Mouse (Mus musculus): Measurements from ENCODE around the gene Lrr1. TPM values are rescaled to one million over a fixed set of nuclear protein-coding genes. Genes with fewer than 3 reads are reported as not detected.
A peak's percentile ranks its signal among the peaks of the same experiment; 100 is the strongest.

Gene Lrr1
- polyA plus RNA-seq, 1 experiment from 2014 or later, result 1.9 TPM

GRCm38 (mm10) chr12:69211057-69211456 is 42.4 kb downstream of the Lrr1 start:
- no peaks in the 10 kb centered on the region for H3K4me1 ChIP-seq (ENCODE audit: insufficient read depth, low read depth, low read length)
- no peaks in the 10 kb centered on the region for H3K27me3 ChIP-seq (replicated peaks; ENCODE audit: insufficient read depth, low read length)
- no peak overlapping the region for H3K27ac ChIP-seq (ENCODE audit: low read length)
- peak; percentile 37 for DNase-seq (ENCODE audit: low spot score)
- H3K9ac ChIP-seq (replicated peaks; ENCODE audit: low read depth), result no peak overlapping the region
- no peak overlapping the region for H3K4me3 ChIP-seq (ENCODE audit: low read depth, low read length)
- no peak for ATAC-seq
- H3K9me3 ChIP-seq (ENCODE audit: low read length), result no peaks in the 10 kb centered on the region
- WGBS, result 66% methylated on average over 5 of the region's 5 CpGs
- no peak for TF ChIP-seq EP300 (IDR thresholded peaks at IDR 0.05)
- peak; percentile 59 for TF ChIP-seq CTCF (IDR thresholded peaks at IDR 0.05)
- no peaks in the 10 kb centered on the region for H3K36me3 ChIP-seq (ENCODE audit: insufficient read depth, low read length)
- H3K4me2 ChIP-seq (replicated peaks; ENCODE audit: low read depth, low read length), result no peak overlapping the region

- H3K4me1 ChIP-seq (ENCODE audit: insufficient read depth, low read depth, low read length), result no peaks in the 10 kb centered on the region
- H3K9me3 ChIP-seq (ENCODE audit: low read length), result no peaks in the 10 kb centered on the region
- H3K4me3 ChIP-seq (ENCODE audit: low read depth, low read length), result no peak overlapping the region
- ATAC-seq (no peak), DNase-seq (ENCODE audit: low spot score) (no peak)
- no peaks in the 10 kb centered on the region for H3K27me3 ChIP-seq (replicated peaks; ENCODE audit: insufficient read depth, low read length)
- H3K9ac ChIP-seq (replicated peaks; ENCODE audit: low read depth), result no peak overlapping the region
- 90% methylated on average over 13 of the region's 13 CpGs for WGBS
- H3K36me3 ChIP-seq (ENCODE audit: insufficient read depth, low read length), result no peaks in the 10 kb centered on the region
- H3K27ac ChIP-seq (ENCODE audit: low read length), result no peak overlapping the region
- TF ChIP-seq EP300 (IDR thresholded peaks at IDR 0.05) (no peak), CTCF (IDR thresholded peaks at IDR 0.05) (no peak)
- H3K4me2 ChIP-seq (replicated peaks; ENCODE audit: low read depth, low read length), result no peak overlapping the region
Observed at GRCm38 (mm10) chr12:69213186-69213777, 44.7 kb downstream of the Lrr1 start.

DNA sequence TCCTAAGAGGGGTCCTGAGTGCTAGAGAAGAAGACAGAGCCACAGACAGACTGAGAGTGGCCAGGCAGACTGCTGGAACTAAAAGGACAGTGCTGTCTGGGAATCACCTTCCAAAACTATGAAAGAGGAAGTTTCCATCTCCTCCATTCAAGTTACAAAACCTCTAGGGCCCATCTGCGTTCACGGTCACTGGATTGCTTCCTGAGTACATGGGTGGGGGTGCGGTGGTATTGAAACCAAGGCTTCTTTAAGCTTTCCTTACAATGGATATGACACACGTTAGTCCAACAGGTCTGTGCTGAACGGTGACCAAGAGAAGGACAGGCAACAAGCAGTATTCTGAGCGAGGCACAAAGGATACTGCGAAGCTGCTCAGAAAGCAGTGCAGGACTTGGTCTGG is 45.8 kb downstream of the Lrr1 start:
- no peaks in the 10 kb centered on the region for H3K36me3 ChIP-seq (ENCODE audit: insufficient read depth, low read length)
- no peak for DNase-seq (ENCODE audit: low spot score)
- no peak overlapping the region for H3K27ac ChIP-seq (ENCODE audit: low read length)
- H3K4me2 ChIP-seq (replicated peaks; ENCODE audit: low read depth, low read length), result no peak overlapping the region
- TF ChIP-seq CTCF (IDR thresholded peaks at IDR 0.05) (no peak), EP300 (IDR thresholded peaks at IDR 0.05) (no peak)
- H3K4me1 ChIP-seq (ENCODE audit: insufficient read depth, low read depth, low read length), result no peaks in the 10 kb centered on the region
- WGBS, result 90% methylated on average over 7 of the region's 7 CpGs
- H3K27me3 ChIP-seq (replicated peaks; ENCODE audit: insufficient read depth, low read length), result no peaks in the 10 kb centered on the region
- no peak overlapping the region for H3K9ac ChIP-seq (replicated peaks; ENCODE audit: low read depth)
- no peak overlapping the region for H3K4me3 ChIP-seq (ENCODE audit: low read depth, low read length)
- no peak for ATAC-seq
- no peaks in the 10 kb centered on the region for H3K9me3 ChIP-seq (ENCODE audit: low read length)

DNA sequence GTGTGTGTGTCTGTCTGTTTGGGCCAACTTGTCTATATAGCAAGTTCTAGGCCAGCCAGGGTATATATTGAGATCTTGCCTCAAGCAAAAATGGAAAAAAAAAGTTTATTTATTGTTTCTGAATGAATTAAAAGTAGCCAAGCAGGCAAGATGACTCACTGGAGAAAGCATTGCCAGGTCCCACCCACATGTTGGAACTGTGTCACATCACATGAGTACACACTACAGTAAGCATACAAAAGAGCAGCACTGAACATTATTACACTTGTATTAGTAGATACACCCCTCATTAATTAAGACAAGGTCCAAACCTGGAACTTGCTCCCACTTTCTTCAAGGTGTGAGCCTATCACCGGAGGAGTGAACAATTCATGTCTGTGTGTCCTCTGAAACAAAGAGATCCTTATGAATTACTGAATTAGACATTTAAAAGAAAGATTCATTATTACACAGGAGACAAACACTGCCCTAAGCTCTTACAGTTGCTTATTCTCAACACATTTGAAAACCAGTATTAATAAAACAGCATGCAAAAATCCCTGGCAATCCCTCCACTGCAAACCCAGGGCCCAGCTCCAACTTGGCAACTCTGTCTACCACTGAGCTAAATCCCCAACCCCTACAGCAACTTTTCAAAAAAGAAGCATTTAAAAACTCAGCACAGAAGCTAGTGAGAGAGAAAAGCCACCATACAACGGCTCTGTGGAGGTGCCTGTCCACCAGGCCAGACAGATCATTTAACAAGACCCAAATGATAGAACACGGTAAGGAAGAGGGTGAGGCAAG is 46.6 kb downstream of the Lrr1 start:
- 77% methylated on average over 3 of the region's 3 CpGs for WGBS
- H3K27ac ChIP-seq (ENCODE audit: low read length), result no peak overlapping the region

DNA sequence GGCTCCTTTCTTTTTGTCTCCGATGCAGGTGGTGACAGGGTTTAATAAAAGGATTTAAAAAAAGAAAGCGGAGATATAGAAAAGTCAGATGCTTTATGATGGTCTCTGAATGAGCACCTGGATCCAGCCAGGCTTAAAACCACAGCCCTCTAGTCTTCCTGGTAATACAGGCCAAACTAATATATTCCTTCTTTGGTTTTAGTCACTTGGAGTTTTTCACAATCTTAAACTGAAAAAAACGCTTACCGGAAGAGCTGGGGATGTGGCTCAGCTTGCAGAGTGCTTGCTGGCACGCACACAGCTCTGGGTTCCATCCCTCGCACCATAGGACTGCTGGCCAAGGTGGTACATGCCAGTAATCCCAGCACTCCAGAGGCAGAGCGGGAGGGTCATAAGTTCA is 48.0 kb downstream of the Lrr1 start:
- TF ChIP-seq CTCF (IDR thresholded peaks at IDR 0.05) (no peak), EP300 (IDR thresholded peaks at IDR 0.05) (no peak)
- DNase-seq (ENCODE audit: low spot score) (no peak), ATAC-seq (no peak)
- Histone ChIP-seq H3K4me2 (replicated peaks; ENCODE audit: low read depth, low read length) (no peak overlapping the region), H3K9me3 (ENCODE audit: low read length) (no peaks in the 10 kb centered on the region), H3K9ac (replicated peaks; ENCODE audit: low read depth) (no peak overlapping the region), H3K4me1 (ENCODE audit: insufficient read depth, low read depth, low read length) (no peaks in the 10 kb centered on the region), H3K27me3 (replicated peaks; ENCODE audit: insufficient read depth, low read length) (no peaks in the 10 kb centered on the region), H3K36me3 (ENCODE audit: insufficient read depth, low read length) (no peaks in the 10 kb centered on the region; the same call in 1 of the 2 replicates), H3K4me3 (ENCODE audit: low read depth, low read length) (no peak overlapping the region), H3K27ac (ENCODE audit: low read length) (no peak overlapping the region)
- 96% methylated on average over 7 of the region's 7 CpGs for WGBS

More for the DNA sequence above, 46.6 kb downstream of the Lrr1 start:
- Histone ChIP-seq H3K27me3 (replicated peaks; ENCODE audit: insufficient read depth, low read length) (no peaks in the 10 kb centered on the region), H3K4me2 (replicated peaks; ENCODE audit: low read depth, low read length) (no peak overlapping the region), H3K9me3 (ENCODE audit: low read length) (no peaks in the 10 kb centered on the region), H3K9ac (replicated peaks; ENCODE audit: low read depth) (no peak overlapping the region), H3K36me3 (ENCODE audit: insufficient read depth, low read length) (no peaks in the 10 kb centered on the region), H3K4me1 (ENCODE audit: insufficient read depth, low read depth, low read length) (no peaks in the 10 kb centered on the region), H3K4me3 (ENCODE audit: low read depth, low read length) (no peak overlapping the region)
- no peak for ATAC-seq
- peak; percentile 28 for DNase-seq (ENCODE audit: low spot score)
- TF ChIP-seq CTCF (IDR thresholded peaks at IDR 0.05) (no peak), EP300 (IDR thresholded peaks at IDR 0.05) (no peak)

- H3K9me3 ChIP-seq (ENCODE audit: low read length), result no peaks in the 10 kb centered on the region
- TF ChIP-seq CTCF (IDR thresholded peaks at IDR 0.05) (no peak), EP300 (IDR thresholded peaks at IDR 0.05) (no peak)
- 92% methylated on average over 19 of the region's 19 CpGs for WGBS
- H3K9ac ChIP-seq (replicated peaks; ENCODE audit: low read depth), result no peak overlapping the region
- no peak overlapping the region for H3K4me2 ChIP-seq (replicated peaks; ENCODE audit: low read depth, low read length)
- H3K27me3 ChIP-seq (replicated peaks; ENCODE audit: insufficient read depth, low read length), result no peaks in the 10 kb centered on the region
- H3K36me3 ChIP-seq (ENCODE audit: insufficient read depth, low read length), result no peaks in the 10 kb centered on the region; the same call in 1 of the 2 replicates
- no peak for ATAC-seq
- no peaks in the 10 kb centered on the region for H3K4me1 ChIP-seq (ENCODE audit: insufficient read depth, low read depth, low read length)
- DNase-seq (ENCODE audit: low spot score), result no peak
- no peak overlapping the region for H3K27ac ChIP-seq (ENCODE audit: low read length)
- H3K4me3 ChIP-seq (ENCODE audit: low read depth, low read length), result no peak overlapping the region
Observed at GRCm38 (mm10) chr12:69220613-69221277, 52.1 kb downstream of the Lrr1 start.

All from lung, postnatal 0 days (tissue).